Mouse (Mus musculus) forebrain, embryonic 16.5 days (tissue): ENCODE data around the gene Cyb5d2. TPM values are rescaled to one million over a fixed set of nuclear protein-coding genes. Genes with fewer than 3 reads are reported as not detected.

Source experiments
- ATAC-seq: fragments of 200-750 bp; cut with Nextera tagmentation; 2 replicates; pipeline ENCODE4 v1.8.0; 2017; ENCODE audit warnings: mild to moderate bottlenecking, moderate library complexity
- H3K27ac ChIP-seq: fragments of 300-500 bp; sonication (generic); 2 replicates; pipeline ENCODE4 v1.5.1; 2014; ENCODE audit warnings: low read length, control low read depth
- H3K27me3 ChIP-seq: fragments of 300-500 bp; sonication (generic); replicated peaks from 2 replicates; pipeline ENCODE4 v1.6.1; 2014; ENCODE audit warnings: low read length; ENCODE audit not compliant: control insufficient read depth, insufficient read depth
- H3K36me3 ChIP-seq: fragments of 300-500 bp; sonication (generic); 2 replicates; pipeline ENCODE4 v1.6.1; 2014; ENCODE audit not compliant: control insufficient read depth, insufficient read depth
- H3K4me1 ChIP-seq: fragments of 300-500 bp; sonication (generic); replicated peaks from 2 replicates; pipeline ENCODE4 v1.6.1; 2014; ENCODE audit warnings: low read length; ENCODE audit not compliant: control insufficient read depth, insufficient read depth
- H3K4me2 ChIP-seq: fragments of 300-500 bp; sonication (generic); 2 replicates; pipeline ENCODE4 v1.6.1; 2014; ENCODE audit warnings: mild to moderate bottlenecking, low read length, control low read depth
- H3K4me3 ChIP-seq: fragments of 300-500 bp; sonication (generic); replicated peaks from 2 replicates; pipeline ENCODE4 v1.5.1; 2014; ENCODE audit warnings: mild to moderate bottlenecking, low read length, control low read depth
- H3K9ac ChIP-seq: fragments of 300-500 bp; sonication (generic); replicated peaks from 2 replicates; pipeline ENCODE4 v1.6.1; 2014; ENCODE audit warnings: low read depth, low read length, control low read depth
- H3K9me3 ChIP-seq: fragments of 300-500 bp; sonication (generic); 2 replicates; pipeline ENCODE4 v1.6.1; 2016; ENCODE audit warnings: low read length; ENCODE audit not compliant: control insufficient read depth
- WGBS: fragments of 180-500 bp; shearing (Covaris S2); extraction: QIAGEN DNeasy Blood & Tissue Kit; methylation state at CpG from one replicate; pipeline ENCODE4 v1.1.7; 2014; 5-methylcytosine and 5-hydroxymethylcytosine counted together
- polyA plus RNA-seq: library from polyadenylated mRNA; unstranded; fragments of >200 nt; fragmentation: Nextera tagmentation; extraction: Ambion mirVana; gene quantifications from 2 replicates; pipeline ENCODE4 v1.2.1, GENCODE M21; 2015

Cyb5d2 gene
- polyA plus RNA-seq, 1 experiment from 2014 or later: 7.6 TPM

DNA sequence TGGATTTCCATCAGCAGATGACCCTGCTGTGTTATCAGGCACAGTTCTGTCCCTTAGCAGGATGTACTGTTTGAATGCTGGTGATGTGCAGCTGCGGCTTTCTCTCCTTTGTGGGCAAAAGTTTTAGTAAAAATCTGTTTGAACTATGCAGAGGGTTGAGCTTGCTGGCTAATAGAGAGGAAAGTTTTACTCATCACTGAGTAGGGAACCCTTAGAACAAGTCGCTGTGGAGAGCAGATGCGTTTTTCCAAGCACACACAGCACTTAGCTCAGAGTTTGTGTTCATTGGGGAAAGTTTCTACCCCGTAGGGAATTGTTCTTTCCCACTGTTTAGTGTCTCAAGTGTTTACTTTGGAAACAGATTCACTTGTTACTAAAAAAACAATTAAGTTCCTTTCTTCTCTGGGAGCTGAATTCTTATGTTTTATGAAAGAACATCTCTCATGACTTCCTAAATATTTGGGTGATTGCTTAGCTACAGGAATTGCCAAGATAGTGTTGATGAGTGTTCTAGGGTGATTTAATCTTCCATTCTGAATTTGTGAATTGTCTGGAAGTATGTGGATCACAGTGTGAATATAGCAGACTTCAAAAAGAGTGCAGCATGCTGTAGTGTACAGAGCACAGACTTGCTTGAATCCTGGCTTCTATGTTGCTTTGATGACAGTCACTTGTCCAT is 61.0 kb downstream of the Cyb5d2 start:
- Histone ChIP-seq H3K9me3 (no peaks in the 10 kb centered on the region), H3K27ac (no peak overlapping the region), H3K4me2 (no peak overlapping the region), H3K9ac (no peak overlapping the region), H3K36me3 (peaks cover 31% of the 10 kb centered on the region), H3K4me1 (no peaks in the 10 kb centered on the region), H3K4me3 (no peak overlapping the region), H3K27me3 (no peaks in the 10 kb centered on the region)
- 83% methylated on average over 4 of the region's 4 CpGs for WGBS
- ATAC-seq: no peak

DNA sequence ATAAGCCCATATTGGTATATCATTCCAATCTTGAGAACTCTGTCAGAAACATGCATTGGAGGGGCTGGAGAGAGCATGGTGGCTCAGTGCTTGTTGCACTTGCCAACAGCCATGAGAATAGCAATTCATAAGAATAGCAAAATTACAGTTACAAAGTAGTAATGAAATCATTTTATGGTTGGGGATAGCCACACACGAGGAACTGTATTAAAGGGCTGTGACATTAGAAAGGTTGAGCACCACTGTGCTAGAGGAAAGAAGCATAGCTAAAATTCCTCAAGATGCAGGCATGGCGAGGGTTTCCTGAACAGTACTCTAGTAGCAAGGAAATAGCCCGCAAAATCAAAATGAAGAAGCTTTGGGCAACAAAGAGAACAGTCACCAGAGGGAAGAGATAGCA is 62.2 kb downstream of the Cyb5d2 start:
- H3K9me3 ChIP-seq: no peaks in the 10 kb centered on the region
- no peak overlapping the region for H3K4me3 ChIP-seq
- H3K27ac ChIP-seq: no peak overlapping the region
- H3K4me1 ChIP-seq: no peaks in the 10 kb centered on the region
- WGBS: 88% methylated on average over 3 of the region's 3 CpGs
- H3K4me2 ChIP-seq: no peak overlapping the region
- ATAC-seq: no peak
- H3K36me3 ChIP-seq: peaks cover 29% of the 10 kb centered on the region
- no peaks in the 10 kb centered on the region for H3K27me3 ChIP-seq
- no peak overlapping the region for H3K9ac ChIP-seq

Other genes with a start within 250 kb of the Cyb5d2 start
- not detected in 2 replicates for gene Spns3, start 245.6 kb downstream of the Cyb5d2 start, polyA plus RNA-seq
- gene Ube2g1, start 188.9 kb downstream of the Cyb5d2 start, polyA plus RNA-seq: 112 and 117 TPM in 2 replicates
- gene Ankfy1, start 106.1 kb downstream of the Cyb5d2 start, polyA plus RNA-seq: 32.6 and 34.8 TPM in 2 replicates
- 13.6 and 17.0 TPM in 2 replicates for gene Zzef1, start 84 bp upstream of the Cyb5d2 start, polyA plus RNA-seq
- gene Atp2a3, start 165.0 kb upstream of the Cyb5d2 start, polyA plus RNA-seq: 0.94 and 0.96 TPM in 2 replicates
- gene P2rx1, start 203.0 kb upstream of the Cyb5d2 start, polyA plus RNA-seq: 0.26 and 0.42 TPM in 2 replicates
- 22.5 and 27.7 TPM in 2 replicates for gene Camkk1, start 222.9 kb upstream of the Cyb5d2 start, polyA plus RNA-seq